Mouse (Mus musculus): Measurements from ENCODE around the gene Insr.

GRCm38 (mm10) chr8:3225731-3226130, 53.7 kb downstream of the Insr start:
- TF ChIP-seq CTCF (IDR thresholded peaks at IDR 0.05; ENCODE audit: control insufficient read depth, insufficient read depth, low read length) (no peak), POLR2A (IDR thresholded peaks at IDR 0.05; ENCODE audit: borderline replicate concordance, control insufficient read depth, low read depth, low read length) (no peak)

Measured in bone marrow, adult 2 months (tissue).